Mouse (Mus musculus) spleen, adult 2 months (tissue): Measurements from ENCODE around the gene Ccdc92b.

ENCODE experiments used
- CTCF ChIP-seq: fragments of 200-500 bp; IDR thresholded peaks from 2 replicates; pipeline ENCODE4 v1.5.1; 2011; ENCODE audit warnings: mild to moderate bottlenecking, inconsistent platforms; ENCODE audit not compliant: insufficient read depth, insufficient read length, insufficient replicate concordance; ENCODE audit errors: extremely low read depth
- POLR2A ChIP-seq: fragments of 200-500 bp; IDR thresholded peaks from 2 replicates; pipeline ENCODE4 v1.6.1; 2011; ENCODE audit warnings: low read depth, low read length, inconsistent platforms

DNA sequence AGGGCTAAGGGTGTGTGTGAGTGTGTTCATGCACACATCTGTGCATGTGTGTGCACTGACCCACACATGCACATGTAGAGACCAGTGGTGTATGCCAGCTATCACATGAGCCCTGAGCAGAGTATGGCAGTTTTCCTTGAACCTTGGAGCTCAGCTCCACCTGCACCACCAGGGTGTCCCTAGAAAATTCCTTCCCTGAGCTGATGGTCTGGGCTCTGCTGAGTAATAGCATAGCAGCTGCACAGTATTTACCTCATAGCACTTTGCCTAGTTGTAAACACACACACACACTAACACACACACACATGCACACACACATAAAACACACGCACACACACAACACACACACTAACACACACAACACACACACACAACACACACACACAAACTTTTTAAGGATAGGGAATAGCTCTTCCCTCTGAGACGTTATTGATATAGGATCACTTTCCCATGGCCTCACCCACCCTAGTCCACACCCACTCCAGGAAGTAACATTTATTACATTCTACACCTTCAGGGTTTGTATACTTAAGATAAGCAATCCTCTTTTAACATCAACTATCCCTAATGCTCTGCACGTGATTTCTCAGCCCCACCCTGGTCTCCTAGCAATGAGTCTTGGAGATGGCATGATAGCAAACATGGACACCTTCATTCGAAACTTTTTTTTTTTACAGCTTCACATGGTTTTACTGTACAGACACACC, 22.0 kb upstream of the Ccdc92b start:
- TF ChIP-seq POLR2A = no peak
- TF ChIP-seq CTCF = no peak
